Mouse (Mus musculus): ENCODE results near the gene Exo1.

Exo1 gene

GRCm38 (mm10) chr1:175946718-175947315, 66.4 kb downstream of the Exo1 start:
- intact Hi-C loops (cut with DNase I) = no loop called here

DNA sequence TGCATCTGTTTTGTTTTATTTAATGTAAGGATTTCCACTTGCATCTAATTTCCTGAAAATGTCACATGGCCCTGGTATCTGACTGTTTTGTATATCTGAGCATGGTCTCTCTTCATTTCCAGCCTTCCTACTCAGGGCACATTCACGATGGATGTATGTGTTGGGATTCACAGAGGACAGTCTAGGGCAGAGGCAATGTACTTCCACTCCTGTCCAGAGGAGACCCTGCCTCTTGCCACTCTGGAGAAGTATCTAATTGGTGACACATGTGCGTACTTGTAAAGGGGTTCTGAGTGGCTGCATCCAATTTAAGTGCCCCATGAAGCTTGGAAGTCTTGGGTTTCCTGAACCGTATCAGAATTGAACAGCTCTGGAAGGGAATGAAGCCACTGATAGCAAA, 70.0 kb downstream of the Exo1 start:
- intact Hi-C loops (cut with DNase I) = no loop called here

- intact Hi-C loops (cut with DNase I) = no loop called here
Measured at GRCm38 (mm10) chr1:175950851-175951250, 70.5 kb downstream of the Exo1 start.

GRCm38 (mm10) chr1:175961786-175962185, 81.4 kb downstream of the Exo1 start:
- intact Hi-C loops (cut with DNase I) = no loop called here
